Mouse (Mus musculus) frontal cortex, postnatal 14 days (tissue): ENCODE measurements around the gene Mef2d.

ENCODE experiments used
- DNase-seq, 2 experiments: peaks; one replicate each; pipeline ENCODE4 v3.0.0; 2022; ENCODE audit warnings: low spot score in 2 of 2

The Mef2d gene

GRCm38 (mm10) chr3:88181374-88181773 lies 39.2 kb downstream of the Mef2d start:
- DNase-seq = no peak

DNA sequence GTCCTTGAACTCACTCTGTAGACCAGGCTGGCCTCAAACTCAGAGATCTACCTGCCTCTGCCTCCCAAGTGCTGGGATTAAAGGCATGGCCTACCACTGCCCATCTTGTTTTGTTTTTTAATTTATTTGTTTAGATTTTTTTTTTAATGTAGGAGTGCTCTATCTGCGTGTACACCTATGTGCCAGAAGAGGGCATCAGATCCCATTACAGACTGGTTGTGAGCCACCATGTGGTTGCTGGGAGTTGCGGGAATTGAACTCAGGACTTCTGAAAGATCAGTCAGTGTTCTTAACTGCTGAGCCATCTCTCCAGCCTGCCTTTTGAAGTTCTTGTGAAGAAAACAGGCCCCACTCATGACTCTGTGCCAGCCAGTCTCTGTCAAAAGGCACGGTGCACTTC lies 44.3 kb downstream of the Mef2d start:
- DNase-seq = no peak

DNA sequence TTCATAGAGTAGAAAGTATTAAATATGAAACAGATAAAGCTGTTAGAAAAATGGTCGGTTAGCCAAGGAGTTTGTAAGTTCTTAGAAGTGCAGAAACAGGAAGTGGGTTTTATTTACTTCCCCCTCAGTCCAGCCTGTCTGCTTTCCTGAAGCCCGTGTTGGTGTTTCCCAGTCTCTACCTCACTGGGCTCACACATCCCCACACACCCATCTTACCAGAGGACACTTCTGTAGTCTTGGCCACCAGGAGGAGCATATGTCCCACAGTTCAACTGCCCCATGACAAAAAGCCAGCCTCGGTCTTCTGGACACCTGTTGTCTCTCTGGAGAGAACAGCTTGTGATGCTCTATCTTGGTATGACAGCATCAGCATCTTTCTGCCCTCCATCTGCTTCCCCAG lies 49.0 kb downstream of the Mef2d start:
- no peak for DNase-seq

DNA sequence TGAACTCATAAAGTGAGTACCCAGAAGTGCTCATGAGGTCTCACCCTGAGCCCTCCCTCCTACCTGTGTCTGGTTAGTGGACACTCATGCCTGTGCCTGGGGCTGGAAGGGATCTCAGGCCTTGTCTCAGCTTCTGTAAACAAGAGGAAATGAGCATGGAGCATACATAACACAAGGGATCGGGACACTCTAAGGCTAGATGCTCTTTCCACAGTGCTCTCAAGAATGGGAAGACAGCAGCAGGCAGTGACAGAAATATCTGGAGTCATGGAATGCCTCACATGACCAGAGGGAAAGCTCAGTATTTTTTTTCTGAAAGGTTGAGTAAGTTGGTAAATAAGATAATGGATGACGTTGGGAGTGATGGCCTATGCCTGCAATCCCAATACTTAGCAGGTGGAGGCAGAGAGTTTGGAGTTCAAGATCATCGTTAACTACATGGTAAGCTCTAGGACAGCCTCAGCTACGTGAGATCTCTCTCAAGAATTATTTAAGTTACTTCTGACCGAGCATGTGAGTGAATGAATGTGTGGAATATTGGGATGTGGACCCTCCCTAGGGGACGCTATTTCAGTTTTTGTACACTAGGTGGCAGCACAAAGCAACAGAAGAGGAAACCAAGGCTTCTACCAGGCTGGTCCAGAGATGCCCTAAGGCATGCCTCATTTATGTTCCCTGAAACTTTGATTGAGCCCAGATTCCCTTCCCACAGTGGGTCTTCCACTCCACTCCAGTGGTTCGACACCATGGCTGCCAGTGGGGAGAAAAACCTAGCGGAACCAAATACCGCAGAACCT lies 49.8 kb downstream of the Mef2d start:
- DNase-seq = no peak

DNA sequence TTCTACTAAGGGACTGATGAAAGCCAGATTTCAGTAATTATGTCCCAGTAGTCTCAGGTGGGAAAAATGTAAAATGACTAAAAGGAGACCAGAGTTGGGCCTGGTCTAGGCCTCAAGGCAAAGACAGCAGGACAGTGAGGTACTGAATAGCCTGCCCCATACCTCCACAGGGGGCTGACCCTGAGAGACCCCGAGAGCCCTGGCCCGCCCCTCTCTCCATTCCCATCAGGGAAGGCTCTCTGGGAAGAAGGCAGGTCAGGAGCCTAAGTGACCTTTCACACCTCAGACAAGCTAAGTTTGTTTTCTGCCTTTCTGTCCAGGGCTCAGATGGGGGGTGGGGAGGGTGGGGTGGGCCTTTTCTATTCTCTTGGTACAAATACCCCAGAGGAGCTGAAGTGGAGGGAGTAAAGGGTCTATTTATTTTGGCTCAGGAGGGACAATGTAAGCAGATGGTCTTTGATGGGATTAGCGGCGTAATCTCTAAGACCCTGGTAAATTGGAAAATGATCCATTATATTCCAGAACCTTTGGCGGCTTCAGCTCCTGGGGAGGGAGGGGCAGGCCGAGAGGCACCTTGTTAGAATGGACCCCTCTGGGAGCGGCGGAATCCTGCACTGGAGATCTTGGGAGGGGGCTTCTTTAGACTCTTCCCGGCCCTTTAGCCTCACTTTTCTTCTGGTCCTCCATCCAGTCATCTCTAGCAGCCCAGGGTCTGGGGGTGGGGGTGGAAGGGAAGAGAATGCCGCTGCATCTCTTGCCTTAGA lies 55.8 kb downstream of the Mef2d start:
- no peak for DNase-seq

DNA sequence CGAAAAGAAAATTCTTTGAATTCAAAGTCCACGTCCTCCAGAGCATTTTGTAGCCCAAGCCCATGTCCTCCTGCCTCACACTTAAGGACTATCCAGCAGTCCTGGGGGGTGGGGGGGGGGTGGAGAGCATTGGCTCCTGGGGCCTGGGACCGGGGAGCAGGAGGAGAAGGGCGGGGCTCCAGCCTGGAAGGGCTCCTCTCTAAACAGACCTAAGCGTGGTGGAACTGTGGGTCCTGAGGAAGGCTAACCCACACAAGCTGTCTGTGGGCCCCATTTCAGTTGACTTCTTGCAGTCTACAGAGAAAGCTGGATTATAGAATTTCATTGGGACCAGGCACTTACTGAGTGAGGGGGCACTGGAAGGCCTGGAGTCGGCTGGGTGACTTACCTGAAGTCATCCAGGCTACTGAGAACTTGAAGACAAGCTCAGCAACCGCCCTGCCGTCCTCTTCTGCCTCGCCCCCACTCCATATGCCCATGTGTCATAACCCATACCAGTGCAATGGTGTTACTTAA lies 56.4 kb downstream of the Mef2d start:
- DNase-seq = no peak

DNA sequence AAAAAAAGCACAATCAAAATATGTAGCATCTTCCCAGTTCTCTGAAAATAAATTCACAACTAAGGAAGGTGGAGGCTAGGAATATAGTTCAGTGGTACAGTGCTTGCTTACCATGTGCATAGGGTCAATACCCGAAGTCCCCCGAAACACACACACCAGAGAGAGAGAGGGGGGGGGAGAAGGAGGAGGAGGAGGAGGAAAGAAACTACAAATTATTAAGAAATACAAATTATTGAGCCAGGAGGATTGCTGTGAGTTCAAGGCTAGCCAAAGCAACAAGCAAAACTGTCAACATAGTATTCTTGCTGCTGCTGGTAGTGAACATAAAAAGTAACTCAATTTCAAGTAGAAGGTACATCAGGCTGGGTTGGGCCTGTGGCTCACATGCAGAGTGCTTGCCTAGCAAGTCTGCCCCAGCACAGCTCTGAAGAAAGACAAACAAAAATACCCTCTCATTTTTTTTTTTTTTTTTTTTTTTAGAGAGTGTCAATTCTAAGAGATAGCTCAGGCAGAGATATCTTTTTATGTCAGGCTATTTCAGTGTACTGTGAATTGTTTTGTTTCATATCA lies 57.5 kb downstream of the Mef2d start:
- no peak for DNase-seq

- no peak for DNase-seq
These were observed 58.2 kb downstream of the Mef2d start for GRCm38 (mm10) chr3:88200161-88200971.

- DNase-seq = no peak
These were observed 58.8 kb downstream of the Mef2d start for GRCm38 (mm10) chr3:88200972-88201330.

DNA sequence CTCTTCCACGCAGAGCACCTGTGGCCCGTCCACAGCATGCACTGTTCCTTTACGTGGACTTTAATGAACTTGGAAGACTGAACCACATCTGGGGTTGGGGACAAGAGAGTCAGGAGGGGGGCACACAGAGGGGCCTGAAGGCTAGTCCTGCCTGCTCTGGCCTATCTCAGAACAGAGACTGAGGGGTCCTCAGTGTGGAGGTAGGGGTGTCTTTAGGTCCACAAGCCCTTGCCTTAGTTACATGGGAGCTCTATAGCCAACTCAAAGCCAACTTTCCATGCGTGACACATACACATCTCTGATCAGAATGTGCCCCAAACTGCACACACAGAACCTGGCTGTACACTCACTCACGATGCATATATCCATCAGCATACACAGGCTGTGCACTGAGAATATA lies 59.5 kb downstream of the Mef2d start:
- no peak for DNase-seq

DNA sequence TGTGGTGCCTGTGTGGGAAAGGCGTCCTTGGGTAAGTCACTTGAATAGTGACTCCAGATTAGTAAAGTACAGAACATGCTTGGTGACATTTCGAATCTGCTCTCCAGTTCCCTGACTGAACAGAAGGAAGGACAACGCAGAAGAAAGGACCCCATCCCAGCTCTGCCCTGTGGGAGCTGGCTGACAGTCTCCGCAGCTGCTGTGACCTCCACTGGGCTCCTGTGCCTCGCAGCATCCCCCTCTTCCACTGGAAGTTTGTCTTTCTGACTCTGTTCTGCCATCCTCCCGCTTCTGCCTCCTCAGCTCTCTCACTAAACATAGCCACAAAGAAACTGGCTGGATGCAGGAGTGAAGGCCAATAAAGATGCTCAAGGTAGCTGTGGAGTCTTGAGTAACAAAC lies 60.8 kb downstream of the Mef2d start:
- no peak for DNase-seq

- DNase-seq = no peak
These were observed 61.3 kb downstream of the Mef2d start for GRCm38 (mm10) chr3:88203456-88203855.

- no peak for DNase-seq
These were observed 62.0 kb downstream of the Mef2d start for GRCm38 (mm10) chr3:88203999-88204700.

- no peak for DNase-seq
These were observed 62.6 kb downstream of the Mef2d start for GRCm38 (mm10) chr3:88204751-88205150.

- DNase-seq = peak in 1 of 2 experiments; percentile 24
These were observed 63.0 kb downstream of the Mef2d start for GRCm38 (mm10) chr3:88205176-88205562.

- peak; percentile 22 to 44 for DNase-seq
These were observed 63.7 kb downstream of the Mef2d start for GRCm38 (mm10) chr3:88205563-88206491.

GRCm38 (mm10) chr3:88206500-88206899 lies 64.3 kb downstream of the Mef2d start:
- peak in 1 of 2 experiments; percentile 30 for DNase-seq

- peak; percentile 63 to 73 for DNase-seq
These were observed 64.8 kb downstream of the Mef2d start for GRCm38 (mm10) chr3:88206901-88207371.

DNA sequence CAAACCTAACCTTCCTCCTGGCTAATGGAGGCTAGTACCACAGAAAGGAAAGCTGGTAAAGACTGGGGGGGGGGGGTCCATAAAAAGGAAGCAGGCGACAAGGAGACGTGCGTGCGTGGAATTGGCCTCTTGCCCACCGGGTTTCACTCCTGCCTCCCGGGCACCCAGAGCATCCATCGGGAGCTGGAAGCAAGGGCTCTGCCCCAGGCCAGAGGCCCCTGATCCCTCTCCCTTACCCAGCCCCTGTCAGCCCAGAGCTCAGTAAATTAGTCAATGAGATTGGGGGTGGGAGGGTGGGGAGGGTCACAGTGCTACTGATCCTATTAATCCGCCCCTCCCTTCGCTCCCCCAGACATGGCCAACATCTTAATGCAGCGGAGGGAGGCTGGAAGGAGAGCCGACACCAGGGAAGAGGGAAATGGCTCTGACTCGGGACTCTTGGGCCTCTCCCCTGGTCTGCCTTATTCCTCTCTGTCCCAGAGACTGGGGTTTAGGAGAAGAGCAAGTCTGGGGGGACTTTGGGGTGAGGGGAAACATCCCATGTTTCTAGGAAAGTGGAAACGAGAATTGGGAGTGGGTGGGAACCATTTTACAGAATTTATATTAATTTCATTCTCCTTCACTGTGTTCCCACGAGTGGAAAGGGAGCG lies 65.4 kb downstream of the Mef2d start:
- peak in 1 of 2 experiments; percentile 10 for DNase-seq
